ENCODE assay signal across 21 mouse cellular contexts in genomic region chr10:102705848-102706247, GRCm38 (mm10).
DNase-seq lines count a peak whose midpoint lies in the region; ATAC-seq lines count a peak whose summit lies in the region.
"Had no signal": no experiment of that assay in that cellular context is flagged by ENCODE, and none has a peak within 500 bp of the region (broad histone marks: within the 10 kb centered on the region; RNA-seq: fewer than 3 reads in every experiment).

No protein-coding gene starts in this region.

- no peak for DNase-seq in adrenal gland, postnatal 4 days (ENCODE audit: low spot score in 2 of 2)
- DNase-seq in heart, adult 11 months = no peak
- no peak for DNase-seq in kidney, adult 11 months
- DNase-seq: adrenal gland, adult 8-10 months; adrenal gland, postnatal 14 days; adrenal gland, postnatal 36 days; B cell, adult 2 months; cerebellum, adult 11 months; cerebellum, adult 18-20 months; cerebellum, adult 8-10 months; cerebellum, adult 9-11 months; cerebellum, postnatal 14 days; cerebellum, postnatal 36 days; forebrain, postnatal 0 days had no signal

- ATAC-seq in common myeloid progenitor, adult 5-6 weeks (replicated peaks; ENCODE audit: low read depth, poor library complexity, severe bottlenecking) = peak; percentile 58; the same call in 1 of the 2 replicates
- ATAC-seq in megakaryocyte, adult 5-6 weeks (ENCODE audit: poor library complexity, severe bottlenecking) = peak; percentile 93
- ATAC-seq: activated CD4-positive, CD25-positive, alpha-beta regulatory T cell, adult 4 months; CD4-positive, CD25-positive, alpha-beta regulatory T cell, adult 4 months; forebrain, embryonic 13.5 days; forebrain, embryonic 15.5 days; forebrain, postnatal 0 days; Patski had no signal
